Mouse (Mus musculus): ENCODE data around the gene Vps18.

DNA sequence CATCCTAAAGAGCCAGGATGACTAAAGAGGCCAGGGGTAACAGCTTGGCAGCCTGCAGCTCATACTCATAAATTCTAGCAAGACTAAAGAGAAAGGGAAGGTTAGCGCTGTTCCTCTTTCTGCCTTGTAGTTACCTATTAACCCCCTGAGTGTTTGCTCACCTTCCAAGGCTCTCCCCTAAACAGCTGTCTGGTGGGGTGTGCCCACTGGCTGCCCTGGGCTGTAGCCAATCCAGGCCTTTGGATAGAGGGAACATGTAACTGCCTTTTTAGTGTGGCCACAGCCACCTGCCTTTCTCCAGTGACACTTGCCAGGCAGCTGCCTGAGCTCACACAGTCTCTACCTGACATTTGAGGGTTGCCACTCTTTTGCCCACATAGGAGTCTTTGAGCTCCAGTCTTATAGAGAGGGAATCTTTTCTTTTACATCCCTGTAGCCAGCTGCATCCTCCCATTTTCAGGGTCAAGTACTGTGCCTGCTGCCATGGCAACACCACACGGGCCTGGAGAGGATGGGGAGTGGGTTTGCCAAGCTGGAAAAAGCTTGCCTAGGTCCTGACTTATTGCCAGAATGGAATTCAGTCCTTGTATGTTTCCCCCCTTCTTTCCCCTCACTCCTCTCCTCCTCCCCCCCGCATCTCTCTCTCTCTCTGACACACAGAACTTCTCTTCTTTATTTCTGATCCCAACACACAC lies 40.7 kb downstream of the Vps18 start:
- TF ChIP-seq POLR2A (IDR thresholded peaks at IDR 0.05; ENCODE audit: insufficient read depth, low read depth, low read length) (no peak), CTCF (IDR thresholded peaks at IDR 0.05) (no peak)

Data from heart, adult 2 months (tissue).